Mouse (Mus musculus) liver, embryonic 14.5 days (tissue): ENCODE data around the gene Cd59a.
"Not testable (repeated sequence)": the region's sequence is repeated elsewhere in the genome, so short reads cannot be mapped to it uniquely, and the experiment has no call there.

Experiments used
- CTCF ChIP-seq: IDR thresholded peaks from 2 replicates; pipeline ENCODE4 v1.5.1; 2016; ENCODE audit warnings: antibody characterized with exemption, low read depth, control low read depth
- EP300 ChIP-seq: IDR thresholded peaks from 2 replicates; pipeline ENCODE4 v1.6.1; 2016; ENCODE audit warnings: antibody characterized with exemption, low read depth

GRCm38 (mm10) chr2:104068450-104068849 lies 27.2 kb upstream of the Cd59a start, which contains the start of gene Gm10799:
- not testable (repeated sequence) for TF ChIP-seq CTCF, EP300
